Mouse (Mus musculus) olfactory bulb, adult 2 months (tissue): ENCODE results near the gene Ppfia2. TPM values are rescaled to one million over a fixed set of nuclear protein-coding genes. Genes with fewer than 3 reads are reported as not detected.

ENCODE experiments used
- H3K27ac ChIP-seq: fragments of 200-500 bp; 2 replicates; pipeline ENCODE4 v1.5.1; 2012; ENCODE audit warnings: low read depth, low read length; ENCODE audit not compliant: insufficient read depth
- H3K4me1 ChIP-seq: fragments of 200-500 bp; 2 replicates; pipeline ENCODE4 v1.6.1; 2012; ENCODE audit warnings: low read length; ENCODE audit not compliant: control insufficient read depth, insufficient read depth
- H3K4me3 ChIP-seq: fragments of 200-500 bp; 2 replicates; pipeline ENCODE4 v1.5.1; 2012; ENCODE audit warnings: mild to moderate bottlenecking, low read depth, low read length, moderate library complexity; ENCODE audit not compliant: insufficient read depth
- CTCF ChIP-seq: fragments of 200-500 bp; IDR thresholded peaks from 2 replicates; pipeline ENCODE4 v1.5.1; 2012; ENCODE audit warnings: low read depth, mild to moderate bottlenecking, low read length, moderate library complexity; ENCODE audit not compliant: insufficient read depth
- POLR2A ChIP-seq: fragments of 200-500 bp; IDR thresholded peaks from 2 replicates; pipeline ENCODE4 v1.6.1; 2012; ENCODE audit warnings: mild to moderate bottlenecking, low read depth, low read length, moderate library complexity; ENCODE audit not compliant: insufficient read depth
- WGBS: fragments of 180-500 bp; shearing (Covaris S2); methylation state at CpG from one replicate; pipeline ENCODE4 v1.1.7; 2018; 5-methylcytosine and 5-hydroxymethylcytosine counted together
- polyA plus RNA-seq: library from polyadenylated mRNA; stranded (reverse); fragments of >200 nt; gene quantifications from 2 replicates; pipeline ENCODE4 v1.2.4, GENCODE M21; 2012; ENCODE audit warnings: low replicate concordance; ENCODE audit not compliant: missing spikeins, insufficient read depth, insufficient read length

Ppfia2 gene
- polyA plus RNA-seq, 1 experiment = 102 TPM

- no peaks in the 10 kb centered on the region for H3K4me1 ChIP-seq
- H3K27ac ChIP-seq = no peak overlapping the region
- H3K4me3 ChIP-seq = no peak overlapping the region
- WGBS = 57% methylated on average over 1 of the region's 1 CpGs
- TF ChIP-seq CTCF (no peak), POLR2A (no peak)
These were observed 126.8 kb downstream of the Ppfia2 start for GRCm38 (mm10) chr10:106596976-106597375.

- 83% methylated on average over 5 of the region's 5 CpGs for WGBS
- TF ChIP-seq CTCF (no peak), POLR2A (no peak)
- Histone ChIP-seq H3K27ac (no peak overlapping the region), H3K4me3 (no peak overlapping the region), H3K4me1 (no peaks in the 10 kb centered on the region)
These were observed 133.3 kb downstream of the Ppfia2 start for GRCm38 (mm10) chr10:106603319-106603898.

- Histone ChIP-seq H3K4me3 (no peak overlapping the region), H3K4me1 (no peaks in the 10 kb centered on the region), H3K27ac (no peak overlapping the region; the same call in 1 of the 2 replicates)
- 6% methylated on average over 7 of the region's 7 CpGs for WGBS
- TF ChIP-seq CTCF = no peak
- no peak for TF ChIP-seq POLR2A
These were observed 139.2 kb downstream of the Ppfia2 start for GRCm38 (mm10) chr10:106609177-106609981.

GRCm38 (mm10) chr10:106610222-106610621, 140.1 kb downstream of the Ppfia2 start:
- no peaks in the 10 kb centered on the region for H3K4me1 ChIP-seq
- WGBS = 54% methylated on average over 3 of the region's 3 CpGs
- no peak for TF ChIP-seq CTCF
- H3K27ac ChIP-seq = no peak overlapping the region
- no peak overlapping the region for H3K4me3 ChIP-seq

- TF ChIP-seq POLR2A (no peak), CTCF (no peak)
- WGBS = 77% methylated on average over 1 of the region's 1 CpGs
- H3K4me3 ChIP-seq = no peak overlapping the region
- no peaks in the 10 kb centered on the region for H3K4me1 ChIP-seq
- H3K27ac ChIP-seq = no peak overlapping the region
These were observed 148.1 kb downstream of the Ppfia2 start for GRCm38 (mm10) chr10:106618194-106618593.

GRCm38 (mm10) chr10:106620952-106621351, 150.8 kb downstream of the Ppfia2 start:
- Histone ChIP-seq H3K27ac (no peak overlapping the region), H3K4me3 (no peak overlapping the region), H3K4me1 (no peaks in the 10 kb centered on the region)
- 95% methylated on average over 1 of the region's 1 CpGs for WGBS
- no peak for TF ChIP-seq POLR2A
- no peak for TF ChIP-seq CTCF

- Histone ChIP-seq H3K4me3 (no peak overlapping the region; the same call in 1 of the 2 replicates), H3K27ac (peak overlapping the region; percentile 20; the same call in 1 of the 2 replicates), H3K4me1 (no peaks in the 10 kb centered on the region)
- TF ChIP-seq CTCF (no peak), POLR2A (no peak)
- 47% methylated on average over 10 of the region's 10 CpGs for WGBS
These were observed 153.2 kb downstream of the Ppfia2 start for GRCm38 (mm10) chr10:106623342-106623741.

GRCm38 (mm10) chr10:106632171-106632935, 162.2 kb downstream of the Ppfia2 start:
- Histone ChIP-seq H3K4me3 (peak overlapping the region; percentile 37), H3K4me1 (no peaks in the 10 kb centered on the region), H3K27ac (peak overlapping the region; percentile 73)
- 12% methylated on average over 18 of the region's 18 CpGs for WGBS
- TF ChIP-seq POLR2A = no peak
- no peak for TF ChIP-seq CTCF

- 35% methylated on average over 7 of the region's 7 CpGs for WGBS
- no peaks in the 10 kb centered on the region for H3K4me1 ChIP-seq
- TF ChIP-seq CTCF = no peak
- TF ChIP-seq POLR2A = no peak
- peak overlapping the region; percentile 40 for H3K4me3 ChIP-seq
- H3K27ac ChIP-seq = peak overlapping the region; percentile 57
These were observed 163.8 kb downstream of the Ppfia2 start for GRCm38 (mm10) chr10:106633898-106634297.
